ENCODE assay signal across 24 mouse cellular contexts in the genomic region with DNA sequence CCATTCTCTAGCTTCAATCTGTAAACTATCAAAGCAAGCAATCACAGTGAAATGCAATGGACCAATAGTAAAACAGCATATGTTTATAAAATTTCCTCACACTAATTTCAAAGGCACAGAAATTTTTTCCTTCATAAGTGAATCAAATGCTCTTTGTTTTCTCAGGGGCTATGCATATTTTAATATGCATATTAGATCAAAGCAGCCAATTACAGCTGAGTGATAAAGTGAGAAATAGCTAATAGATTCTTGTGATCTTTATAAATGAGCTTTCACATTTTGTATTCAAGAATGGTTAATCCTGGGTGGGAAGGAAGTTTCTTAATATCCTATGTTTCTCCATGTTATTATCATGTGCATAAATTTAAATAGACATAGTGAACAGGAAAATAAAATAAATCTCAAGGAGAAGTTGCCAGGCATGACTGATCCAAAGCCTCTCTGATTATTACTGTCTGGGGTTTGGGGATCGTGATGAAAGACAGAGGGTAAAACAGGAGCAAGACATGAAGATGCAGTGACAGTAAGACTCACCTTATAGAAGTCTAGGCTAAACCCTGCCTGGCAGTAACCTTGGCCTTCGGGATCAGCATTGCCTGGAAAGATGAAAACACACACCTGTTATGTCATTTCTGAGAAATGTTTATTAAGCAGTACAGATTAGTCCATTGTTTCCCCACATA. TPM values are rescaled to one million over a fixed set of nuclear protein-coding genes. Genes with fewer than 3 reads are reported as not detected.
A peak's percentile ranks its signal among the peaks of the same experiment; 100 is the strongest.
DNase-seq lines count a peak whose midpoint lies in the region; ATAC-seq and TF ChIP-seq lines count a peak whose summit lies in the region.
"Had no signal": no experiment of that assay in that cellular context is flagged by ENCODE, and none has a peak within 500 bp of the region (broad histone marks: within the 10 kb centered on the region; RNA-seq: fewer than 3 reads in every experiment).

No protein-coding gene starts in this region.

- no peak overlapping the region for H3K4me3 ChIP-seq in forebrain, embryonic 15.5 days
- no peak overlapping the region for H3K4me3 ChIP-seq in forebrain, embryonic 10.5 days
- no peak overlapping the region for H3K4me3 ChIP-seq in midbrain, embryonic 16.5 days (ENCODE audit: low read depth, low read length)
- H3K4me3 ChIP-seq in midbrain, embryonic 13.5 days (replicated peaks) = no peak overlapping the region
- H3K4me3 ChIP-seq in forebrain, postnatal 0 days (ENCODE audit: low read depth, low read length) = no peak overlapping the region
- H3K4me3 ChIP-seq: heart, embryonic 10.5 days; heart, embryonic 13.5 days had no signal

- no peaks in the 10 kb centered on the region for H3K27me3 ChIP-seq in forebrain, embryonic 15.5 days
- H3K27me3 ChIP-seq in forebrain, embryonic 10.5 days (ENCODE audit: poor library complexity, severe bottlenecking) = no peaks in the 10 kb centered on the region
- no peaks in the 10 kb centered on the region for H3K27me3 ChIP-seq in midbrain, embryonic 16.5 days (ENCODE audit: control insufficient read depth, insufficient read depth, low read depth, low read length)
- no peaks in the 10 kb centered on the region for H3K27me3 ChIP-seq in midbrain, embryonic 13.5 days
- H3K27me3 ChIP-seq in forebrain, postnatal 0 days (ENCODE audit: insufficient read depth, low read length) = no peaks in the 10 kb centered on the region
- H3K27me3 ChIP-seq: heart, embryonic 13.5 days had no signal

- no peak for DNase-seq in forebrain, embryonic 10.5 days (ENCODE audit: extremely low spot score, low spot score)
- no peak for DNase-seq in forebrain, postnatal 0 days
- DNase-seq in heart, adult 9 months (ENCODE audit: low spot score in 2 of 2) = no peak
- DNase-seq: adrenal gland, adult 2 months; adrenal gland, postnatal 14 days; cerebellum, adult 18-20 months; cerebellum, adult 9-10 months; cerebellum, postnatal 14 days; gastrocnemius, postnatal 25 days; heart, adult 18-20 months; heart, postnatal 14 days; heart, postnatal 4 days had no signal

- H3K9me3 ChIP-seq in forebrain, embryonic 15.5 days = no peaks in the 10 kb centered on the region
- no peaks in the 10 kb centered on the region for H3K9me3 ChIP-seq in forebrain, embryonic 10.5 days
- H3K9me3 ChIP-seq in midbrain, embryonic 16.5 days (replicated peaks; ENCODE audit: control insufficient read depth, low read length, poor library complexity, severe bottlenecking) = no peaks in the 10 kb centered on the region
- no peaks in the 10 kb centered on the region for H3K9me3 ChIP-seq in midbrain, embryonic 13.5 days
- no peaks in the 10 kb centered on the region for H3K9me3 ChIP-seq in forebrain, postnatal 0 days (ENCODE audit: low read length)
- H3K9me3 ChIP-seq: heart, embryonic 10.5 days; heart, embryonic 13.5 days had no signal

- 74% methylated on average over 2 of the region's 2 CpGs for WGBS in forebrain, embryonic 15.5 days
- WGBS in forebrain, embryonic 10.5 days = 91% methylated on average over 2 of the region's 2 CpGs
- WGBS in midbrain, embryonic 16.5 days = 69% methylated on average over 2 of the region's 2 CpGs
- whole genome bisulfite sequencing in midbrain, embryonic 13.5 days = 77% methylated on average over 2 of the region's 2 CpGs
- whole genome bisulfite sequencing in forebrain, postnatal 0 days = 63% methylated on average over 2 of the region's 2 CpGs

- no peak for TF ChIP-seq CTCF in forebrain, postnatal 0 days (IDR thresholded peaks at IDR 0.05; ENCODE audit: low read depth)

- peak overlapping the region; percentile 3; the same call in 1 of the 2 replicates for H3K27ac ChIP-seq in forebrain, embryonic 15.5 days (replicated peaks)
- no peak overlapping the region for H3K27ac ChIP-seq in forebrain, embryonic 10.5 days
- no peak overlapping the region for H3K27ac ChIP-seq in midbrain, embryonic 16.5 days (ENCODE audit: low read length)
- H3K27ac ChIP-seq in midbrain, embryonic 13.5 days = no peak overlapping the region
- no peak overlapping the region for H3K27ac ChIP-seq in forebrain, postnatal 0 days (ENCODE audit: low read depth, low read length)
- H3K27ac ChIP-seq: heart, embryonic 10.5 days; heart, embryonic 13.5 days; hindbrain, embryonic 14.5 days; hindbrain, postnatal 0 days had no signal

- H3K4me1 ChIP-seq in forebrain, embryonic 15.5 days = no peaks in the 10 kb centered on the region
- no peaks in the 10 kb centered on the region for H3K4me1 ChIP-seq in forebrain, embryonic 10.5 days
- H3K4me1 ChIP-seq in midbrain, embryonic 16.5 days (ENCODE audit: control insufficient read depth, insufficient read depth, low read length) = no peaks in the 10 kb centered on the region
- H3K4me1 ChIP-seq in midbrain, embryonic 13.5 days (replicated peaks) = no peaks in the 10 kb centered on the region
- H3K4me1 ChIP-seq in forebrain, postnatal 0 days (ENCODE audit: insufficient read depth) = no peaks in the 10 kb centered on the region
- H3K4me1 ChIP-seq: heart, embryonic 10.5 days; heart, embryonic 13.5 days had no signal

- H3K36me3 ChIP-seq in forebrain, embryonic 15.5 days = no peaks in the 10 kb centered on the region
- H3K36me3 ChIP-seq in forebrain, embryonic 10.5 days (replicated peaks) = no peaks in the 10 kb centered on the region
- H3K36me3 ChIP-seq in midbrain, embryonic 16.5 days (ENCODE audit: control insufficient read depth, insufficient read depth, low read length) = no peaks in the 10 kb centered on the region
- no peaks in the 10 kb centered on the region for H3K36me3 ChIP-seq in midbrain, embryonic 13.5 days
- no peaks in the 10 kb centered on the region for H3K36me3 ChIP-seq in forebrain, postnatal 0 days (ENCODE audit: insufficient read depth)
- H3K36me3 ChIP-seq: heart, embryonic 10.5 days had no signal

- no peak overlapping the region for H3K4me2 ChIP-seq in forebrain, embryonic 15.5 days (replicated peaks)
- no peak overlapping the region for H3K4me2 ChIP-seq in midbrain, embryonic 16.5 days (ENCODE audit: low read length)
- no peak overlapping the region for H3K4me2 ChIP-seq in midbrain, embryonic 13.5 days (replicated peaks)
- no peak overlapping the region for H3K4me2 ChIP-seq in forebrain, postnatal 0 days (ENCODE audit: low read depth)
- H3K4me2 ChIP-seq: heart, embryonic 13.5 days; hindbrain, embryonic 14.5 days had no signal

- peak; percentile 78 for ATAC-seq in forebrain, embryonic 15.5 days (replicated peaks)
- ATAC-seq in midbrain, embryonic 16.5 days = peak; percentile 45; the same call in 1 of the 2 replicates
- ATAC-seq in midbrain, embryonic 13.5 days = no peak
- ATAC-seq in forebrain, postnatal 0 days = peak; percentile 71; the same call in 1 of the 2 replicates
- ATAC-seq: CD4-positive, CD25-positive, alpha-beta regulatory T cell, adult 4 months; hindbrain, postnatal 0 days; inflammation-experienced regulatory T-cells, adult 6 months; intestine, embryonic 16.5 days had no signal

- H3K9ac ChIP-seq in forebrain, embryonic 15.5 days (replicated peaks) = no peak overlapping the region
- no peak overlapping the region for H3K9ac ChIP-seq in midbrain, embryonic 16.5 days (ENCODE audit: low read depth, low read length)
- no peak overlapping the region for H3K9ac ChIP-seq in midbrain, embryonic 13.5 days (replicated peaks)
- no peak overlapping the region for H3K9ac ChIP-seq in forebrain, postnatal 0 days
- H3K9ac ChIP-seq: heart, embryonic 13.5 days; hindbrain, embryonic 14.5 days had no signal

RNA-seq across cellular contexts. Expression of a gene that starts 44.9 kb away (rescaled TPM):
- 2.3 and 2.5 TPM in 2 replicates for polyA plus RNA-seq in forebrain, embryonic 15.5 days (2015; fragmentation: Nextera tagmentation; extraction: Ambion mirVana)
- 8.2 and 8.6 TPM in 2 replicates for polyA plus RNA-seq in forebrain, embryonic 10.5 days (2016; fragmentation: Nextera tagmentation; extraction: Ambion mirVana)
- 2.1 and 2.6 TPM in 2 replicates for polyA plus RNA-seq in midbrain, embryonic 16.5 days (2015; fragmentation: Nextera tagmentation; extraction: Ambion mirVana)
- polyA plus RNA-seq in midbrain, embryonic 13.5 days (2015; fragmentation: Nextera tagmentation; extraction: Ambion mirVana) = 0.95 and 1.7 TPM in 2 replicates
- total RNA-seq in forebrain, postnatal 0 days (2014; rRNA removed) = 4.0 and 7.1 TPM in 2 replicates
- polyA plus RNA-seq in forebrain, postnatal 0 days (2015; fragmentation: Nextera tagmentation; extraction: Ambion mirVana) = 1.9 TPM in 2 replicates
- total RNA-seq: MEL had no signal
- polyA plus RNA-seq: C2C12; CD4-positive, CD25-positive, alpha-beta regulatory T cell, adult 4 months; inflammation-experienced regulatory T-cells, adult 6 months had no signal
